Mouse (Mus musculus): Measurements from ENCODE around the gene Ccdc88c. TPM values are rescaled to one million over a fixed set of nuclear protein-coding genes. Genes with fewer than 3 reads are reported as not detected.

Gene Ccdc88c
- polyA plus RNA-seq, 1 experiment from 2014 or later = 5.7 TPM

DNA sequence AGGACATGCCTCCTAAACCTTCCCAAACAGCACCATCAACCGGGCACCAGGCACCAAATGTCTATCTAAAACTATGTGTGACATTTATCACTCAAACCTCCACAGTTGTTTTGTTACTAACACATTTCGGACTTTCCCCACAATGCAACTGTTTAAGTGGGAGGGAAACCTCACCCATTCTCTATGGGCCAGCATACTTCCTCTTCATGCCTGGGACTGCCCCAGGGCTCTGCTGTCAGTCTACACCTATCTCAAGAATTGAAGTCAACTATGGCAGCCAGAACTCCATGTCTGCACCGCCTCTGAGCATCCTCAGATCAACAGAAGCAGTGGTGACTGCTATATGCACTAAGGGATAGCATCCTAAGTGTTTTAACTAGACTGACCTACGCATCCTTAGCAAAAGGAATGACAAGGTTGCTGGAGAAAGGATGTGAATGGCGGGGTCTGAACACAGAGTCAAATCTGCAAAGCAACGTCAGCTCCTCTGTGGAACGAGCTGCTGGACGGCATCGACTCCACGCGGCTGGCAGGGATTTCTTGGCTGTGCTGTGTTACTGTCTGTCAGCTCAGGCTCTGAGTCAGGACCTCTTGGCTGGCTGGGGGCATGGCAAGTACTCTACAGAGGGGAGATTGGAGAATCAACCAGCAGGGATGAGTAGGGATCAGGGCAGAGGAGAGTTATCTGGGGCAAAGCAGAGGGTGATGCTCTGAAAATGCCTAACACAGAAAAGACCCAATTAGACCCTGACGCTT lies 23.0 kb downstream of the Ccdc88c start:
- Histone ChIP-seq H3K4me2 (replicated peaks; ENCODE audit: low read depth) (no peak overlapping the region), H3K36me3 (ENCODE audit: control insufficient read depth, insufficient read depth, low read length) (no peaks in the 10 kb centered on the region), H3K27me3 (ENCODE audit: control insufficient read depth, insufficient read depth, low read length) (no peaks in the 10 kb centered on the region), H3K4me1 (replicated peaks; ENCODE audit: control insufficient read depth, insufficient read depth) (0 out of 2 replicates have a peak, but pooled peaks cover 5% of the 10 kb centered on the region), H3K27ac (replicated peaks) (no peak overlapping the region), H3K9ac (ENCODE audit: low read length) (no peak overlapping the region), H3K4me3 (ENCODE audit: low read depth, low read length) (no peak overlapping the region), H3K9me3 (ENCODE audit: control insufficient read depth, low read length) (no peaks in the 10 kb centered on the region)
- DNase-seq (ENCODE audit: low spot score) = no peak
- WGBS = 83% methylated on average over 12 of the region's 12 CpGs
- no peak for ATAC-seq (ENCODE audit: low FRiP score, low TSS enrichment)
- TF ChIP-seq EP300 (optimal IDR thresholded peaks at IDR 0.05) = no peak

- no peaks in the 10 kb centered on the region for H3K27me3 ChIP-seq (ENCODE audit: control insufficient read depth, insufficient read depth, low read length)
- H3K4me3 ChIP-seq (ENCODE audit: low read depth, low read length) = no peak overlapping the region
- no peaks in the 10 kb centered on the region for H3K9me3 ChIP-seq (ENCODE audit: control insufficient read depth, low read length)
- no peak for TF ChIP-seq CTCF (IDR thresholded peaks at IDR 0.05; ENCODE audit: low read depth)
- no peak overlapping the region for H3K9ac ChIP-seq (ENCODE audit: low read length)
- DNase-seq (ENCODE audit: low spot score) (no peak), ATAC-seq (ENCODE audit: low FRiP score, low TSS enrichment) (no peak)
- 88% methylated on average over 5 of the region's 5 CpGs for WGBS
- H3K4me1 ChIP-seq (replicated peaks; ENCODE audit: control insufficient read depth, insufficient read depth) = 0 out of 2 replicates have a peak, but pooled peaks cover 5% of the 10 kb centered on the region
- no peak overlapping the region for H3K4me2 ChIP-seq (replicated peaks; ENCODE audit: low read depth)
- no peaks in the 10 kb centered on the region for H3K36me3 ChIP-seq (ENCODE audit: control insufficient read depth, insufficient read depth, low read length)
- H3K27ac ChIP-seq (replicated peaks) = no peak overlapping the region
Observed at GRCm38 (mm10) chr12:101004982-101005381, 23.9 kb downstream of the Ccdc88c start.

- Histone ChIP-seq H3K27ac (replicated peaks) (no peak overlapping the region), H3K4me2 (replicated peaks; ENCODE audit: low read depth) (no peak overlapping the region), H3K9me3 (ENCODE audit: control insufficient read depth, low read length) (no peaks in the 10 kb centered on the region), H3K4me3 (ENCODE audit: low read depth, low read length) (no peak overlapping the region), H3K4me1 (replicated peaks; ENCODE audit: control insufficient read depth, insufficient read depth) (0 out of 2 replicates have a peak, but pooled peaks cover 2% of the 10 kb centered on the region), H3K9ac (ENCODE audit: low read length) (no peak overlapping the region), H3K27me3 (ENCODE audit: control insufficient read depth, insufficient read depth, low read length) (no peaks in the 10 kb centered on the region), H3K36me3 (ENCODE audit: control insufficient read depth, insufficient read depth, low read length) (no peaks in the 10 kb centered on the region)
- no peak for ATAC-seq (ENCODE audit: low FRiP score, low TSS enrichment)
- no peak for TF ChIP-seq EP300 (optimal IDR thresholded peaks at IDR 0.05)
- no peak for TF ChIP-seq CTCF (IDR thresholded peaks at IDR 0.05; ENCODE audit: low read depth)
- WGBS = 44% methylated on average over 4 of the region's 4 CpGs
- no peak for DNase-seq (ENCODE audit: low spot score)
Observed at GRCm38 (mm10) chr12:101002801-101003513, 25.9 kb downstream of the Ccdc88c start.

- 60% methylated on average over 7 of the region's 7 CpGs for WGBS
- TF ChIP-seq EP300 (optimal IDR thresholded peaks at IDR 0.05) = no peak
- no peak for TF ChIP-seq CTCF (IDR thresholded peaks at IDR 0.05; ENCODE audit: low read depth)
- no peaks in the 10 kb centered on the region for H3K27me3 ChIP-seq (ENCODE audit: control insufficient read depth, insufficient read depth, low read length)
- DNase-seq (ENCODE audit: low spot score) (no peak), ATAC-seq (ENCODE audit: low FRiP score, low TSS enrichment) (no peak)
- no peak overlapping the region for H3K9ac ChIP-seq (ENCODE audit: low read length)
- no peak overlapping the region for H3K4me2 ChIP-seq (replicated peaks; ENCODE audit: low read depth)
- peaks cover 2% of the 10 kb centered on the region; the same call in 1 of the 2 replicates for H3K4me1 ChIP-seq (replicated peaks; ENCODE audit: control insufficient read depth, insufficient read depth)
- H3K36me3 ChIP-seq (ENCODE audit: control insufficient read depth, insufficient read depth, low read length) = no peaks in the 10 kb centered on the region
- H3K27ac ChIP-seq (replicated peaks) = no peak overlapping the region
- H3K4me3 ChIP-seq (ENCODE audit: low read depth, low read length) = no peak overlapping the region
- no peaks in the 10 kb centered on the region for H3K9me3 ChIP-seq (ENCODE audit: control insufficient read depth, low read length)
Observed at GRCm38 (mm10) chr12:100999061-100999954, 29.5 kb downstream of the Ccdc88c start.

- 35% methylated on average over 8 of the region's 8 CpGs for WGBS
- Histone ChIP-seq H3K4me1 (replicated peaks; ENCODE audit: control insufficient read depth, insufficient read depth) (peaks cover 2% of the 10 kb centered on the region; the same call in 1 of the 2 replicates), H3K4me3 (ENCODE audit: low read depth, low read length) (no peak overlapping the region), H3K9me3 (ENCODE audit: control insufficient read depth, low read length) (no peaks in the 10 kb centered on the region), H3K27me3 (ENCODE audit: control insufficient read depth, insufficient read depth, low read length) (no peaks in the 10 kb centered on the region), H3K4me2 (replicated peaks; ENCODE audit: low read depth) (no peak overlapping the region), H3K36me3 (ENCODE audit: control insufficient read depth, insufficient read depth, low read length) (no peaks in the 10 kb centered on the region), H3K9ac (ENCODE audit: low read length) (no peak overlapping the region), H3K27ac (replicated peaks) (no peak overlapping the region)
- DNase-seq (ENCODE audit: low spot score) = no peak
- ATAC-seq (ENCODE audit: low FRiP score, low TSS enrichment) = no peak
- TF ChIP-seq CTCF (IDR thresholded peaks at IDR 0.05; ENCODE audit: low read depth) (no peak), EP300 (optimal IDR thresholded peaks at IDR 0.05) (no peak)
Observed at GRCm38 (mm10) chr12:100998564-100998962, 30.3 kb downstream of the Ccdc88c start.

Data from stomach, postnatal 0 days (tissue).